Mouse (Mus musculus) retina, adult 2 months (tissue): ENCODE results near the gene Nfkbil1.
"Not testable (repeated sequence)": the region's sequence is repeated elsewhere in the genome, so short reads cannot be mapped to it uniquely, and the experiment has no call there.

ENCODE experiments used
- DNase-seq: peaks from one replicate; pipeline ENCODE4 v3.0.0-alpha.2; 2012; ENCODE audit warnings: low read depth, low spot score

Nfkbil1 gene

GRCm38 (mm10) chr17:35237504-35237903 is 1.9 kb upstream of the Nfkbil1 start:
- no peak for DNase-seq

GRCm38 (mm10) chr17:35236996-35237395 is 1.4 kb upstream of the Nfkbil1 start:
- DNase-seq: no peak

- peak; percentile 71 for DNase-seq
Observed at GRCm38 (mm10) chr17:35236390-35236746, 776 bp upstream of the Nfkbil1 start.

- no peak for DNase-seq
Observed at GRCm38 (mm10) chr17:35234903-35235302, 689 bp downstream of the Nfkbil1 start.

GRCm38 (mm10) chr17:35234090-35234489 is 1.5 kb downstream of the Nfkbil1 start:
- not testable (repeated sequence) for DNase-seq

- no peak for DNase-seq
Observed at GRCm38 (mm10) chr17:35233114-35233980, 2.2 kb downstream of the Nfkbil1 start, which contains the start of gene Atp6v1g2. TSS of gene Atp6v1g2 (plus strand) at chr17:35233660.

GRCm38 (mm10) chr17:35232659-35233058 is 2.9 kb downstream of the Nfkbil1 start:
- DNase-seq: no peak

GRCm38 (mm10) chr17:35232043-35232442 is 3.5 kb downstream of the Nfkbil1 start:
- peak; percentile 50 for DNase-seq

GRCm38 (mm10) chr17:35231022-35231421 is 4.6 kb downstream of the Nfkbil1 start:
- DNase-seq: no peak

- no peak for DNase-seq
Observed at GRCm38 (mm10) chr17:35226561-35227046, 9.0 kb downstream of the Nfkbil1 start.

- DNase-seq: no peak
Observed at GRCm38 (mm10) chr17:35225456-35225855, 10.1 kb downstream of the Nfkbil1 start.

- DNase-seq: no peak
Observed at GRCm38 (mm10) chr17:35224641-35225040, 11.0 kb downstream of the Nfkbil1 start.

GRCm38 (mm10) chr17:35222299-35222698 is 13.3 kb downstream of the Nfkbil1 start:
- DNase-seq: no peak

- no peak for DNase-seq
Observed at GRCm38 (mm10) chr17:35220156-35220952, 15.2 kb downstream of the Nfkbil1 start, which contains the start of gene Gm16181. TSS of gene Gm16181 (plus strand) at chr17:35220834.

- DNase-seq: no peak
Observed at GRCm38 (mm10) chr17:35219601-35220041, 16.0 kb downstream of the Nfkbil1 start.

GRCm38 (mm10) chr17:35218516-35219193 is 16.9 kb downstream of the Nfkbil1 start:
- DNase-seq: no peak

- no peak for DNase-seq
Observed at GRCm38 (mm10) chr17:35213071-35213470, 22.5 kb downstream of the Nfkbil1 start.

- DNase-seq: no peak
Observed at GRCm38 (mm10) chr17:35210593-35210992, 25.0 kb downstream of the Nfkbil1 start.

- DNase-seq: no peak
Observed at GRCm38 (mm10) chr17:35209785-35210535, 25.6 kb downstream of the Nfkbil1 start.

- DNase-seq: no peak
Observed at GRCm38 (mm10) chr17:35205380-35205769, 30.2 kb downstream of the Nfkbil1 start.
